Mouse (Mus musculus) erythroid progenitor cell, adult 5-6 weeks (primary cell): ENCODE results near the gene Slc1a3. TPM values are rescaled to one million over a fixed set of nuclear protein-coding genes. Genes with fewer than 3 reads are reported as not detected.

Experiments
- ATAC-seq: replicated peaks from 2 replicates; pipeline ENCODE4 v1.8.0; 2016; ENCODE audit warnings: moderate number of reproducible peaks, mild to moderate bottlenecking, moderate TSS enrichment, inconsistent platforms; ENCODE audit not compliant: poor library complexity, low FRiP score, severe bottlenecking
- total RNA-seq, 2 experiments: library from RNA; stranded (forward) in 1 of 2; stranded (reverse) in 1 of 2; fragments of 150-400 nt in 1 of 2; fragments of 186-747, 209-891 nt in 1 of 2; gene quantifications; 2 replicates each; pipeline versions ENCODE4 v1.2.3 to v1.2.4; 2015 to 2017; ENCODE audit warnings: low replicate concordance in 2 of 2

Slc1a3 gene
- total RNA-seq (2015; ENCODE audit: low replicate concordance), result 6.5 and 19.7 TPM in 2 replicates
- 1.7 and 2.6 TPM in 2 replicates for total RNA-seq (2017; ENCODE audit: low replicate concordance)

DNA sequence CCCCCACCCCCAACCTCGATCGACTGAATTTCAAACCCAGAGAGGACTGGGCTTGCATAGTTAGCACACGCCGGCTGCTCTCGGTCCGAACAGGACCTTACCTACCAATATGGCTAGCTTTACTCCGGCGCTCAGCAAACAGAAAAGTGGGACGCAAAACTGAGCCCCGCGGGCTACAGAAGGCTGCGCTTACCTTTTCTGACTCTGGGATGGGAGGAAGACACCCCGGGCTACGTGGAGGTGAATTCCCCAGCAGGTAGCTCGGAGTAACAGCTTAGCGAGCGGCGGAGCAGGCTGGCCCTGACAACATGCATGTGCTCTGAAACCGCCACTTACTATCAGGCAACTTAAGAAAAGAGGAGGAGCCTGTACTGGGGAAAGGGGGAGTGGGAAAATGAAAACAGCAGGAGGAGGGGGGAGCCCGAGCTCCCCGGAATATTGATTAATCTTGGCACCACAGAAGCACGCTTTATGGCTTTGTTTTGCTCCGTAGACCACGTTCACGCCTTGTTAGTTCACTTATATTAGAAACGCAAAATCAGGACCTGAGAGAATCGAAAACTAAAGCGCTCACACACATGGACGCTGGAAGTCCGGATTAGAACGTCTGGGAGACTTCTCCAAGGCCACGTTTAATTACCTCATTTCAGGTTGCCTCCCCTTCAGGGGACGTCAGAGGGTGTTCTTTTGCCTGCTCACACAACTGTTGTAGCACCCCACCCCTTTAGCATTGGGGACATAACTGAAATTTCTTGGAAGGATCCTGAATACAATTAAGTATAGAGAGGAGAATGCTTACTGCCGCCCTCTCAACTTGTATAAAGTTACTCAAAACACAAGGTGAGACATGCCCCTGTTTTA lies at the start of gene Slc1a3:
Gene Slc1a3, minus strand, starts transcription at position 619 of the 861 bp plus-strand sequence.
- ATAC-seq, result no peak

DNA sequence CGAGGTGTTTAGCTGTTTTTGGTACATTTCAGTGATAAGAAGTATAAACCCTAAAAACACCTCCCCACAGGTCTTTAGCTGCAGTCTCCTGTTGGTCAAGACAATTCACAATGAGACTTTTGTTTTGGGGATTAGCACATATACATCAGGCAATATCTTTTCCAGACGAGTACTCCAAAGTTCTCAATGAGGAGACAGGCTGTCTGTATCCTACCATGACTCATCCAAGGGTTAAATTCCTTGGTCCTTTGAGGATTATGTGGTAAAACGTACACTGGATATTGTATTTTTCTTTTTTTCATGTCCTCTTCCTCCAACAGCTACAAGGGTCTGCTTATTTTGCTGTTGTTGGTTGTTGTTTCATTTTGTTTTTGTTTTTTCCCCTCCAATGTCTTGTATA lies 48.5 kb upstream of the Slc1a3 start:
- ATAC-seq, result no peak

DNA sequence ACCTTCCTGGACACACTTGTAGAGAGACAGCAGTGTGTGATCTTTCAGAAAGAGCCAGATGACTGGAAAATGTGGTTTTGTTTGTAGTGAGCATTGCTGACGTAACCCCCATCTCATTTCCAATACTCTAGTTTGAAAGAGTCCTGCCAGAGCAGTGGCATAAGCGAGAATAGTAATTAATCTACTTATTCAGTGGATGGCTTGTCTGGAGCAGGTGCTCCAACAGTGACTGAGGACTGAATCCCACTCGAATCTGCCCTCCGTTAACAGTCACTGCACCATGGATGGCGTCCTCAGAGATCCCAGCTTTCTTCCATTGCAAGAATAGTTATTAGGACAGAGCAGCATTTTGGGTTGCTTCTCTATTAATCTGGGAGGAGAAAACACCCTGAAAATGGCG lies 45.9 kb upstream of the Slc1a3 start:
- ATAC-seq, result no peak

DNA sequence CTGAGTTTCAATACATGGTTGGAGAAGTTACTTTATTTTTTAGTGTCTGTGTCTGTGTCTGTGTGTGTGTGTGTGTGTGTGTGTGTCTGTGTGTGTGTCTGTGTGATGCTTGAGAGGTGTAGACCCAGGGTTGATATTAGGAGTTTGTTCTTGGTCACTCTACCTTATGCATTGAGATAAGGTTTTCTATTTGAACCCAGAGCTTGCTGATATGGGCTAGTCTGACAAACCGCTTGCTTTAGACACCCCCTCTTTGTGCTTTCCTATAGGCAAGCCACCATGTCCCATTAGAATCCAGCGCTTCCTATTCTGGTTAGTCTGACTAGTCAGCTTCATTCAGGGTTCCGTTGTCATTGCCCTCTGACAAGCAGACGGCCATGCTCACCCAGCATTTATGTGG lies 39.2 kb upstream of the Slc1a3 start:
- ATAC-seq, result no peak

DNA sequence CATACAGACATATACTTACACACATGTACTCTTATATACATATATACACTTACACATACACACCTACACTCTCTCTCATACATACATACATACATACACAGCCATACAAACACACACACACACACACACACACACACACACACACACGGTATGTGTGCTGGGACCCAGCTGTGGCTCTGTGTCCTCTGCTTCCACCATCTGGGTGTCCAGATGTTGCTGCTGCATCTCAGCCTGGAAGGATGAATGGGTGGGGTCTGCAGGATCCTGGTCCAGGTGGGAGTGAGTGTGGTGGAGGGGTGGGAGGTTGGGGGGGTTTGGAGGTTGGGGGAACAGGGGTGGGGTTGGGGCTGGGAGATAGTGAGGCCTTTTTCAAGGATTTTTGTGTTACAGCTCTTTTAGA lies 38.2 kb upstream of the Slc1a3 start:
- ATAC-seq, result no peak

DNA sequence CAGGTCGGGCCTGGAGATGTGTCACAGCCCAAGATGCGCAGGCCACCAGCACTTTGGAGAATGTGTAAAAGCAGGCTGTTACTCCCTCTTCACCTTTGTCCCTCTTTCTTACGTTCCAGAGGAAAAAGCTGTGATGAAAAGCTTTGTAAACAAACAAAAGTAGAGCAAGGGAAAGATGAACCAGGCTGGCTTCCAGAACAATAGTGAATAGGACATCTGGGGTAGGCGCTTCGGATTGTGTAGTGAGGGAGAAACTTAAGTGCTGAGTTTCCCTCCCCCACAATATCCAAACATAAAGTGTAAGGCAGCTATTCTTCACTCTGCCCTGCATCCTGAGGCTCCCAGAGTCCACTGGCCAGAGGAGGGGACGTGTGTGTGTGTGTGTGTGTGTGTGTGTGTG lies 31.0 kb upstream of the Slc1a3 start:
- ATAC-seq, result no peak

DNA sequence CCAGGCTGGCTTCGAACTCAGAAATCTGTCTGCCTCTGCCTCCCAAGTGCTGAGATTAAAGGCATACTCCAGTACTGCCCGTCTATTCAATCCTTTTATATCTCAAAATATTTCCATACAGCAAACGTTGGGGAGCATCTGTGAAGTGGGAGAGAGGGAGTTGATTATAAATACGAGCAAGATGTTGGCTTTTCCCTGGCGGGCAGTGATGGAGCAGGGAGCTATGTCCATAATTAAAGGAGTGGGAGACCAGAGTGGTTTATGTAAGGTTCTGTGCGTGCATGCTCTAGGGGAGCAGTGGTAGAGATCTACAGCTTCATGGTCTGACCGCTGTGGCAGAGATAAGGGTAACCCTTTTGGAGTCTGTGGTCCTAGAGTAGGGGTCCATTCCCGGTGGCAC lies 30.2 kb upstream of the Slc1a3 start:
- ATAC-seq, result no peak

DNA sequence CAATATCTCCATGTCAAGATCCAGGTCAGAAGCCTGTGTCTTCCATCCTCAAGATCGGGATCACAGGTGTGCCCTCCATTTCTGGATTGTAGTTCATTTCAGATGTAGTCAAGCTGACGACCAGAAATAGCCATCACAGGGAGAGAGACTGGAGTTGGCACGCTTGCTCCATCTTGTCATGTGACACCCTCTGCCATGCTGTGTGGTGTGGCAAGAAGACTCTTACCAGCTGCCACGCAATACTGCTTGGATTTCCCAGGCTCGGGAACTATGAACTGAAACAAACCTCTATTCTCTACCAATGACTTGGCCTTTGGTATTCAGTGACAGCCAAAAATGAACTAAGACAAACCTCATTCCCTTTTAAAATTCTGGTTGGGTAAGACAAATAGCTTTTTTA lies 27.6 kb upstream of the Slc1a3 start:
- ATAC-seq, result no peak

DNA sequence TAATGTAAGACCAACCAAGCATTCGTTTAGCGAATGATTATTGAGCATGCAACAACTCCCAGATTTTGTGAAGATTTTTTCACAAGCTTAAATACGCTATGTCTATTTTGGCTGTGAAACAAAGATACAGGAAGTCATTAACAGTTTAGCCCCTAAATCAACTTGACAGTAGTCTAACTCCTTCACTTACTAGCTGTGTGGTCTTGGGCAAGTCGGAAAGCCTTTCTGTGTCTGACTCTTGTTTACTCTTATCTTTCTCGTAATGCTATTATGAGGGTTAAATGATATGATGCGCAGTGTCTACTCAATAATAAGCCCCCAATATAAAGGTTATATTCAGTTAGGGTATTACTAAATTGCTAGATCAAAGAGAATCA lies 23.8 kb upstream of the Slc1a3 start:
- ATAC-seq, result no peak

DNA sequence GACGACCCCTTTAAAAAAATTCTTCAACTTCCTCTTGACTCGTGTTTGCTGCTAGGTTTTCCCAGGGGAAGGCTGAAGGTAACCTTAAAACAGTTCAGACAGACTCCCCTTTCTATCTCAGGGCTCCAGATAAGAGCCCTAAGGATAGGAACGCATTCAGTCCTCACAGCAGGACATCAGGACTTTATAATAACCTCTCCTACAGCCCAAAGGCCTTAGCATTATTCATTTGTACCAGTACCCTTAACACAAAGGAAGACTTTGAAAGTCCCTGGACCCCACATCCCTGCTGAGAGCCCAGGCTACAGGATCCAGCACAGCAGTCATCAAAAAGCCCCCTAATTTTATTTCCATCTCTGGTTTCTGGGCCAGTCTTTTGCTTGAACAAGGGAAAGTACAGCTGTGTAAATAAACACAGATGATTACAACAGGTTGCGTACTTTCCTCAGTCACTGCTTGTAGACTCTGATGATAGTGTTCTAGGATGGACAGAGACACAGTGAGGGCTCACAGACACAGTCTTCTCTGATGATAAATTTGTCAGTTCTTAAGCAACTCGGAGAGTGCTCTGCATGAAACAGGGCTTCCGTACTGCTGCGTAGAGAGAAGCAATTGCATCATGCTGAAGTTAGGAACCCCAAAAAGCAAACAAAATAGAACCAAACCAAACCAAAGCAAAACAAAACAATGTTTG lies 23.3 kb upstream of the Slc1a3 start:
- ATAC-seq, result no peak

DNA sequence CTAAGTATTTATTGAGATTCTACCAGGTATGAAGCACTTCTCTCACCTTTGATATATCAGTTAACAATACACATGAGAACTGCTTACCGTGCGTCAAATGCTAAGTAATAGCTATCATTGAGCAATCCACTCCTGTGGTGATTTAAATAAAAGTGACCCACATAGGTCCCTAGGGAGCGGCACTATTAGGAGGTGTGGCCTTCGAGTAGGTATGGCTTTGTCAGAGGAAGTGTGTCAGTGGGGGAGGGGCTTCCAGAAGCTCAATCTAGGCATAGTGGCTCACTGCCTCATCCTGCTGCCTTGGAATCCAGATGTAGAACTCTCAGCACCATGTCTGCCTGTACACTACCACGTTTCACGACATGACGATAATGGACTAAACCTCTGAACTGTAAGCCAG lies 18.3 kb upstream of the Slc1a3 start:
- no peak for ATAC-seq

DNA sequence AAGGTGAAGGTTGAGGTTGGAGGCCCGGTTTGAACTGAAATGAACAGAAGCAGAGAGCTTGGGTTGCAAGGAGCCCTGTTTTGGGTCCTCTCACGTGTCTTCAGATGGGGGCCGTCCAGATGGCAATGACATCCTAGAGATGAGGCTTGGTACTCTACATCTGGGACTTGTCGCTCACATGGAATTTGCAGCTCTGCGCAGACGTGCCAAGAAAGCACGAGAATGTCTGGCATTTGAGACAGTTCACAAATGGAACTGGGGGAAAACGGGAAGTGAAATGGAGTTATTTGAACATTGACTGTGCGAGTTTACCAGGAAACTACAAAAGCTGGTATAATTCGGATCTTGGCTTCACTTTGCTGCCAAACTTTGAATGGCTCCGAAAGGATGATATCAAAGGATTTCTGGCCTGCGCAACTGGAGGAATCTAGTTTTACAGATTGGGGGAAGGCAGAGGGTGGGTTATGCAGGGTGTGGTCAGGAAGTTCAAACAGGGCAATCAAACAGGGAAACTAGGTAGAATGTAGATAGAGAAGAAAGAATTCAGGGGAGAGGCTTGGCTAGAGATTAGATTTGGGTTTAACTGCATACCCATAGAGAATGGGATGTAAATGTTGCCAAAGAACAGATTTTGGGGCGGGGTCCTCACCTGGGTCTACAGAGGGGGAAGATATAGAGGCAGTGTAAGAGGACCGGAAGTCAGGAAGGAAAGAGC lies 12.0 kb upstream of the Slc1a3 start:
- ATAC-seq, result no peak

DNA sequence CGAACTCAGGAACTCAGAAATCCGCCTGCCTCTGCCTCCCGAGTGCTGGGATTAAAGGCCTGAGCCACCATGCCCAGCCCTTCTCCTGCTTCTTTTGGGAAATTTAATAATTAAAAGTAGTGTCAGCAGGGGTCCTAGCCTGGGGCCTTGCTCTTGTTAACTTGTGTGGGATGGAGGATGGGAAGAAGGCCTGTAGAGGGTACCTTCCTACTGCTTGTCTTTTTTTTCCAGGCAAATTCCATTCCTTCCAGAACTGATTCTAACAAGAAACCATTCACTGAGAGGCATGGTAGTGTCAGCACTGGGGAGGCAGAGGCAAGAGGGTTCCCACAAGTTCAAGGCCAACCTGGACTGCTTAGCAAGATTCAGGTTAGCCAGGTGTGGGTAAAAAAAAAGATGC lies 11.2 kb upstream of the Slc1a3 start:
- ATAC-seq, result no peak

DNA sequence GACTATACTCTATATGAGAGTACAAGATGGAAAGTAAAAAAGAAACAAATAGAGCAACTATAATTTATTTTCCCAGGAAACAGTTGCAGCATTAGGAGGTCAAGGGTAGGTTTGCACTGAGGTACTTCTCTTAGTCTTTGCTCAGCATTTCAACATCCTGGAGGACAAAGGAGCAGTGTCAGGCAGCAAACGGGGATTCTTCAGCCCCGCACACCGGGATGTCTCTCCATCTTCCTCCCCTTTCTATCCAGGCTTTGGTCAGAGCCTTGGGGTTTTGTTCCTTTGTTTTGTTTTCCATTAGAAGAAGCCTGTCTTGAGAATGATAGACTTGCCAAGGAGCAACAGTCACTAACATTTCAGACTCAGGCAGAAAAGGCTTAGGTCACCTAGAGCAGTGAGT lies 10.4 kb upstream of the Slc1a3 start:
- ATAC-seq, result no peak

DNA sequence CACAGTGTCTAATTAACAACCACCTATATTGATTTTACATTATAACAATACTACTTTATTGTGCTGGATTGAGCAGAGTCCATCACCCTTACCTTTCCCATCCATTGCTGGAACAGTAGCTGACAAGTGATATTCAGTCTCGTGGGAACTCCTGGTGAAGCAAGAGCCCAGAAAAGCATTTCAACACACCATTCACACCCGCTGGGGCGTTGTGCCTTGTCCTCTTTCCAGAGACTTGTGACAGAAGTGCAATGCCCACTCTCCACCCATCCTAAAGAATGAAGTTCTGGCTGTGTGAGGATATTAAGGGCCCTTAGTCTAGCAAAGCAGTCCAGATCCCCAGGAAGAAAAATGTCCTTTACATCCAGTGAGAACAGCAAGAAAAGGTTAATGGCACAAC lies 7.9 kb upstream of the Slc1a3 start:
- ATAC-seq, result no peak

DNA sequence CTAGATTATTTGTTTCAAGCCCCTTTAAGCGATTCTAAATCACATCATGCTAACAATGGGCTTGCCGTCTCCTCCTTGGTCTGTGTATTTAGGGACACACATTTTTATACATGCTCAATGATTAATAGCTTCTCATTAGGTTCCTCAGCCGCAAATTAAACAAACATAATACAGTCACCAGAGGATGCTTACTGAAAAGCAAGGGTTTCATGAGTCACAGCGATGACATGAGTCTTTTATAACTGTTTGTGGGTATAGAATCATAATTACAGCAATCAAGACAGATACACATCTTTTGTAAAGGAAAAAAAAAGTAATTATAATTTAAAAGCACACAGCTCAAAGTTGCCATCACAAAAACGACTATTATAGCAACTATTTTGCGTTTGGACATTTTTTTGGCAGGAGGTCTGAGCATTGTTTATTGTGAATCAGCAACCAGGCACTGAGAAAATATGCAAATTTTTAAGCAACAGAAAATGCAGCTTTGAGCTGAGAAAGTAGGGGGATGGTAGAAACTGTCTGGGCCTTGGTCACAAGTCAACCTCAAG lies 6.5 kb upstream of the Slc1a3 start:
- ATAC-seq, result no peak

DNA sequence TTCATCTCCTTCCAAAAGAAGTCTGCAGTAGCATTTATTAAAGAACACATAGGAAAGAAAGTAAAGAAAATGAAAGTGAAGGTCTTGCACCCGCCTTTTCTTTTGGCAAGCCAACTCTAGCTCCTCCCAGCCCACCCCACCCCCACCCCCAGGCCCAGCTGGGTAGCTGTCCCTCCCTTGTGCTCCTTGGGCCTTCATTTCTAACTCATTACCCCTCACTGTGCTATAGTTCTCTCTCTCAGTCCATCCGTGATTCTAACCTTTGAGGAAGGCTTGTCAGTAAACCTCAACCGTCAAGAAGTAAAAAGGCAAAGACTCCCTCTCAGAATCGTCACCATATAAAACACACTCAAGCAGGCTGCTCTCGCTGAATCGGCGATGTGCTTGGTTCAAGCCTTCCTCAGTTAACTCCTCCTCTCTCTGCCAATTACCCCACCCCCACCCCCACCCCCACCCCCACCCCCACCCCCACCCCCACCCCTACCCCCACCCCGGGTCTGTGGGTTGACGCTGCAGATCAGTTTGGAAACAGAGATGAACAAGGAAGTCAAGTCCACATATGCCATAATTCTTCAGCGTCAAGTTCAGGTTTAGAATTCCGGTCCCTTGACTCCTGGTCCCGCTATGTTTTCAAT lies 5.9 kb upstream of the Slc1a3 start:
- no peak for ATAC-seq

DNA sequence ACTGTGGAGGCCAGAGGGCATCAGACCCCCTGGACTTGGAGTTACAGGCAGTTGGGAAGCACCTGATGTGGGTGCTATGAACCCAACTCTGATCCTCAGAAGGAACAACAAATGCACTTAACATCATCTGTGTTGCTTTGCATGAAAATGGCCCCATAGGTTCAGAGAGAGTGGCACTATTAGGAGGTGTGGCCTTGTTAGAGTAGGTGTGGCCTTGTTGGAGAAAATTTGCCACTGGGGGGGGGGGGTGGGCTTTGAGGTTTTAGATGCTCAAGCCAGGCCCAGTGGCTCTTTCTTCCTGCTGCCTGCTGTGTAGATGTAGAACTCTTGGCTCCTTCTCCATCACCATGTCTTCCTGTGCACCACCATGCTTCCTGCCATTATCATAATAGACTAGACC lies 5.1 kb upstream of the Slc1a3 start:
- no peak for ATAC-seq

DNA sequence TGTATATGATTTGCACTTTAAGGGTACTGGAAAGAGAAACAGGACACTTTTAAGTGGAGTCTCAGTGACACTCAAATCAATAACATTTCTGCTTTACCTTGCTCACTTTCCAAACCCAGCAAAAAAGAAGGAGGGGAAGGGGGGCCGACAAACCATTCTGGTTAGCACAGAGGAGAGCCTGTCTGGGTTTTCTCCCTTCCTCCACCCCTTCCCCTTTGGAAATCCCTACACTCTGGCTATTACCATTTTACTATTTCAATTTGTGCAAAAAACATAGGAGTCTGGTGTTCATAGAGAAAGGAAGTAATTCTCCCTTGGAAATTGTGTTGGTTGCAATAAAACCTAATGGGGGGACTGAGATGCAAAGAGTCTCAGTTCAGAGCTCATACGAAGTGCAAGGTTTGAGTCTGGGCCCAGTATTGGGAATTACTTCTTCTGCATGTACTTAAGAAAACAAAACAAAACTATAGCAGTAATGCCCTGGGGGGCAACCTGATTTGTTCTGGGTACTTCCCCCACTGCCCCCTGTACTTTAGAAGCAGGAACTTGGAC lies 1.9 kb upstream of the Slc1a3 start:
- no peak for ATAC-seq
